Mouse (Mus musculus) right cerebral cortex, postnatal 10 days (tissue): ENCODE measurements around the gene Tgfbrap1.
A peak's percentile ranks its signal among the peaks of the same experiment; 100 is the strongest.

ENCODE experiments used
- DNase-seq, 2 experiments: peaks; one replicate each; pipeline ENCODE4 v3.0.0; 2021; ENCODE audit warnings: low spot score in 2 of 2

Gene Tgfbrap1

DNA sequence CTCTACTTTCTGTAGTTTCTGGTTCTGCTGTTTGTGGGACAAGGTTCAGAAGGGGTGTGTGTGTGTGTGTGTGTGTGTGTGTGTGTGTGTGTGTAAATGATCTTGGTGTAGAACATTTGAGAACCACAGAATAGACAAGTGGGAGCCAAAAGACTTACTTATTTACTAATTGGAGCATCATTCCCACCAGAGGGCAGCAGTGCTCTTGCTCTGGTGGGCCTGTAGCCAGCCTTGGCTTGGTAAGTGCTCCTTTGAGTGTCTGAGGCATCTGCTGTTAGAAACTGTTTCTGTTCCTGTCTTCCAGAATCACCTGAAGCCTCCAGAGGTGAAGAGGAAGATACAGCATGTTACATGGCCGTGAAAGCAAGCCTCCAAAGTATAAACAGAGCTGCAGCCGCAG is 14.4 kb upstream of the Tgfbrap1 start:
- peak; percentile 74 to 79 for DNase-seq

- no peak for DNase-seq
These were observed 12.1 kb upstream of the Tgfbrap1 start for GRCm38 (mm10) chr1:43110556-43110955.

- DNase-seq = no peak
These were observed 10.3 kb upstream of the Tgfbrap1 start for GRCm38 (mm10) chr1:43108729-43109128.

DNA sequence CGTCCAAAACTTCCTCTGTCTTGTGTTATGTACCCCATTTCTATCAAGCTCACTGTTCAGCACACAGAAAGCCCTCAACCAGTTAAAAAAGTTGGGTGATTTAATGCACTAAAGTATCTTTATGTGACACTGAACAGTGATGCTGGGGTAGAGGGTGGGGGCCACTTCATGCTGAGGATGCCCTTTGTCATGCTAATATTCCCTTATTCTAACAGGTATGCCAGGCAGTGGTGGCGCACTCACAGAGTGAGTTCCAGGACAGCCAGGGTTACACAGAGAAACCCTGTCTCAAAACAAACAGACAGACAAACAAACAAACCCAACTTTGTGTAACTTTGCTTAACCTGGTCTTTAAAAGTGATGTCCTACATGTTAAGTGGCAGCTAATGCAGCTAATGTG is 4.2 kb downstream of the Tgfbrap1 start:
- no peak for DNase-seq

- peak; percentile 71 to 83 for DNase-seq
These were observed 6.1 kb downstream of the Tgfbrap1 start for GRCm38 (mm10) chr1:43092056-43093015.

DNA sequence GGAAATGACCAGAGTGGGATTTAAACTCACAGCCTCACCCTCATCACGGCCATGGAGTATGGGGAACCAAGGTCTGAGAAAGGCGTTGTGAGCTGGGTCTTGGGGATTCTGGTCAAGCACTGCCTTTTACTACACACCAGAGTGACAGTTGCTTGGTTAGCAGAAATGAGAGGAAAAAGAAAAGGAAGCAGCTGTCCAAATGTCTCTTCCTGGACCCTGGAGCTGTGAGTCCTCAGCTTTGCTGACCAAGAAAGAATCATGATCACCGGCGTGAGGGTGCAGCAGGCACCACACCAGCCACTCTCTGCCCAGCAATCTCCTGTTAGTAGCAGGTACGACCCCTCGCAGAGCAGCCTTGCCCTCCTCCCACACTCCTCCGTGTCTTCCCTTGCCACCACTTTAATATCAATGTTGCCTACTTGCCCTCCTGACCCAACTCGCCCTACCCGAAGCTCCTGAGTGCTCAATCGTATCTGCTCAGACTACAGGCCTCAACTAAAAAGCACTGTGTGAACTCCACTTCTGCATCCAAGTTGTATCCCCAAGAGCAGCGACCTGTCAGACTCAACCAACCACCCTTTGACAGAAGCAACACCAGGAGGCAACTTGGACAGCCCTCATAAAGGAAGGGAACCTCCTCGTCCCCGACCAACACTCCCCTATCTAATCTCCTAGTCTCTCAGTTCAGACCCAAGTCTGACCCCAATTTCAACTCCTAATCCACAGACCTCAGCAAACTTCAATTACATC is 7.0 kb downstream of the Tgfbrap1 start:
- DNase-seq = no peak

DNA sequence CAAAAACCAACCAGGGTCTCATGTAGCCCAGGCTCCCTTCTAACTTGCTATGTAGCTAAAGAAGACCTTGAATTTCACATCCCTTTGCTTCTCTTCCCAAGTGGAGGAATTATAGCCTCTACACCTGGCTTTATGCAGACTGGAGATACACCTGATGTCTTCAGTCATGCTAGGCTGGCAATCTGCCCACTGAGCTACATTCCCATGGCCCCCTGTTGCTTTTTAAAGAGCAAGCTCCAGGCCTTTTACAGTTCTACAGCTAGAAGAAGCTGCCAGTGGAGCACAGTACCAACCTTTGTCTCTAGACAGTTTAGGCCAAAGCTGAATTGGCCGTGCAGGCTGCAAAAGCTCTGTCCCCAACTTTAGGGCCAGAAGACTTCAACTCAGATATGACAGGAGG is 8.0 kb downstream of the Tgfbrap1 start:
- DNase-seq = no peak

- DNase-seq = no peak
These were observed 15.5 kb downstream of the Tgfbrap1 start for GRCm38 (mm10) chr1:43082946-43083345.

DNA sequence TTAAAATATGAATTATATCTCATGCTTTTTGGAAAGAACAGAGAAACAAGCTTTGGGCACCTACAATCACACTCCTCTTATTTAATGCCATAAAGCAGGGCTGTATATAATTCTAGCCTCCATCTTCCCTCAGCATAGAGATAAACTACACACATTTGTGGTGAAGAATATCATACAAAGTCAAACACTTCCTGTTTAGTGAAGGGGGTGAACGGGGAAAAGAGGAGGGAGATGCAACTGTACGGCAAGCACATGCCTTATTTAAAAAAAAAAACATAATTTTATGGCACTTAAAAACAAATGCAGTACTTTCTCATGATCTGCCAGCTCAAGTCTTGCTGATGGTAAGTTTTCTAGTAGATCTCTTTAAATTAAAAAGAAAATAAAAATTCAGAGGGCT is 20.3 kb downstream of the Tgfbrap1 start:
- DNase-seq = no peak

DNA sequence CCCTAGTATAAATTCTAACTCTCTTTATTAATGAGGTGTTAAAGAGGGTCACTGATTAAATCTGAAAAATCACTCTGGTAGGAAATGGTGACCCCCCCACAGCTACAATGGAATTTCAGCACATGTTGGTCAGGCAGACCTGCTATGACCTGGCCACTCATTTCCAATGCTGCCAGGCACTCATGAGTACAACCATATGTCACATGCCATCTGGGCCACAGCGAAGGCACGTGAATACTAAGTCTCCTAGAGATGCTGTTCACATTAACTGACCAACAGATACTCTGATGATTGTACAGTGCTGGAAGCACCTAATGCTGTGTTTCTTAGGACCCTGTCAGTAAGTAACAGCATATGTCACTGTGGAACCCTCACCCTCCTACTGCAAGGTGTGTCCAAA is 23.6 kb downstream of the Tgfbrap1 start:
- DNase-seq = no peak

DNA sequence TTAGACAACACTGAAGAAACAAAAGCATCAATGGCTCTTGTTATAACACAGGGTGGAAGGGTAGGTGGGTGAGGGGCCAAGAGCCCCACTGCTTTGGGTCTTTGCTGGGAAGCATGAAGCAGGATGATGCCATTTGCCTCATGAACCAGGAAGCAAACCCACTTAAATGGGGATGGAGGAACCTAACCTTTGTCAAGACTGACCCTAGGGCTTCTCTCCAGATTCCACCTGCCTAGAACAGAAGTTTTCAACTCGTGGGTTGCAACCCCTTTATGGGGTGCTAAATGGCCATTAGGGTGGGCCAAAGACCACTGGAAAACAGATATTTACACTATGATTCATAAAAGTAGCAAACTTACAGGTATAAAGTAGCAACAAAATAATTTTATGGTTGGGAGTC is 25.9 kb downstream of the Tgfbrap1 start:
- no peak for DNase-seq

DNA sequence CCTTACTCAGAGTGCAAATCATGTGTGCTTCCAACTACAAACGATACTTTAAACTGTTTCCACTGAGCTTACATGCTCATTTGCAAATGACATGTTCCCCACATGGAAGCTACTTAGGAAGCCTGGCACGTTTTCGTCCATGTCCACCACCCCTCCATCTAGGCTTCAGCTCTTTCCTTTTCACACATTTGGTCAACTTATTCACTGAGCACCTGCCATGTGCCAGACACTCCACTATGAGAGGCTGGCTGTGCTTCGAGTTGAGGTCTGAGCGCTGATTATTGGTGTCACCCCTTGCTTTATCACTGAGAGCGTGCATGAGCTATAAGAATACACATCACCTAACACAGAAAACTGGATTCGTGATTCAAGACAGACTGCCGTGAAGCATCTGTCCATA is 26.4 kb downstream of the Tgfbrap1 start:
- no peak for DNase-seq

DNA sequence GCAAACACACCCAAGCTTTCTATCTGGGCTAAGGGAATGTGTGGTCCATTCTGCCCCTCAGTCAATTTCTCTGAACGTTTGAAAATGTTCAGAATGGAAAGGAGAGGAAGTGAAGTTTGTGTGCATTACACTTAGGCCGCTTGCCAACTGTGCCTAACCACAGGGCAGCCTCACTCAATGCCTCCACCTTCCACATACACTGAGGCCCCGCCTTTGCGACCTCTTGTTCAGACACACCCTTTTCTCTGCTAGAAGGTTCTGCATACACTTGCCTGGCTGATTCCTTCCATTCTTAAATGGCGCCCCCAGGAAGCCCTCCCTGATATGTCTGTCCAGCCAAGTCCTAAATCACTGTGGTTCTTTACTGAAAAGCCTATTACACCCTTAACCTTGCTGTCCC is 27.7 kb downstream of the Tgfbrap1 start:
- DNase-seq = no peak

DNA sequence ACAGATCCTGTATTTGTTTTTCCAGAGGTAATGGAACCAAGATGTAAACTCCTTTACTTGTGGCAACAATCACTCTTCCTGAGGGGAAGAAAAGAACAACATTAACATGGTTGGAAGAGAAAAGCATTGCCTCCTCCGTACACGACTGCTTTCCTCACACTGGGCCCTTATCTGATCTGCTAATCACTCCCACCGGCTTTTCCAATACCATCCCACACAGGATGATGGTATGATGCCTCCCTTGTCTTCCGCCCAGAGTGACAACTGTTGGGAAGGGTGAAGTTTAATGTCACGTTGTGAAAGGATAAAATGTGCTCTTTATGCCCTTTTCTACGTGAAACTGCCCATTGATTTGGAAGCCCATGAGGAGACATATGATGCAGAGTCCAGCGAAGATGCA is 30.9 kb downstream of the Tgfbrap1 start:
- no peak for DNase-seq

- DNase-seq = no peak
These were observed 31.9 kb downstream of the Tgfbrap1 start for GRCm38 (mm10) chr1:43066573-43066972.

- peak; percentile 84 to 86 for DNase-seq
These were observed 32.7 kb downstream of the Tgfbrap1 start for GRCm38 (mm10) chr1:43065615-43066310.

DNA sequence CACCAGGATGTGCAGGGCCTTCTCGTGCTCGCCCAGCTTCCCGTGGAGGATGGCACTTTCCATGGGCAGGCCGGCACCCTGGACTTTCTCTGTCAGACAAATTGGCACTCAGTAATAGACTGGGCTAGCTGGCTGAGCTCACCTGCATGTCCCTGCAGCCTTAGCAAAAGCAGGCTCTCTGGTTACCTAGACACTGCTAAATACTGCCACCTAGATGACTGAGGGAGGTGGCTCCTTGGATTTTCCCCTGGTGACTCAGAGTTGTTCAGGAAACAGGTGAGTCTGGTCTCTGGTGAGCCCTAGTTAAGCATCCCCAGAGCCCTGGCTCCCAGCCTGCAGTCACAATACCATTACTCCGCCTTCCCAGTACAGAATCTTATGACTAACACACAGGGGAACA is 46.5 kb downstream of the Tgfbrap1 start:
- DNase-seq = no peak

GRCm38 (mm10) chr1:43047811-43048210 is 50.6 kb downstream of the Tgfbrap1 start:
- DNase-seq = peak in 1 of 2 experiments; percentile 59

DNA sequence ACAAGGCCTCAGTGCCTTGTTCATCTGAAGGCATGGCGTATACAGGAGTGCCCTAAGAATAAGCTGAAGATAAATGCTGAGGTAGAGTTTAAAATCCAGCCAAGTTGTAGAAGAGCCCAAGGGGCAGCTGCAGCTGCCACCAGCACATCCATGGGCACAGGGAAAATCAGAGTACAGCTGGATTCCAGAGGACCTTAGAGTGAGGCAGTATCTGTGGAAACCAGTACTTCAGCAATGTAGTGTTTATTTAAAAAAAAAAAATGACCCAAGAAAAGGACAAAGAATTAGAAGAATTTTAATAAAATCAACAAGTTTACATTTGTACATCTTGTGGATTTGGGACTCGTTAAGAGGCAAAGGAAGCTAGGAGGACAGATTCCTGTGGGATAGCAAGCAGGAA is 51.4 kb downstream of the Tgfbrap1 start:
- DNase-seq = no peak

GRCm38 (mm10) chr1:43045204-43045982 is 53.0 kb downstream of the Tgfbrap1 start:
- no peak for DNase-seq

DNA sequence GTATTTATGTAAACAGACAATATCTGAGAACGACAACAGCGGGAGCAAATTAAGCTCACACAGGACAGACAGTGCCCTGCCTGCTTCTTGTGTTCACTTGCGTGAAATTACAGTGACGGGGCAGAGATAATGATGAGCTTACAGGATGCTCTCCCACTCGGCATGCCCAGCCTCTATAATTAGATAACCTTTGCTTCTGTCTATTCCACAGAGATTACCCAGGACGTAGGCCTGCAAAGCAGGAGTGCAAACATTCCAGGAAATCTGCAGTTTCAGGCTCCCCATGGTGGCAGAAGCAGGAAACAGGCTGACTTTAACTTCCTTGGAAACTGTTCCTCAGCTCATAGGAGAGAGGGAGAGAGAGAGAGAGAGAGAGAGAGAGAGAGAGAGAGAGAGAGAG is 56.2 kb downstream of the Tgfbrap1 start:
- peak; percentile 55 to 56 for DNase-seq
